Mouse (Mus musculus): ENCODE measurements around the gene Robo2. TPM values are rescaled to one million over a fixed set of nuclear protein-coding genes. Genes with fewer than 3 reads are reported as not detected.

Gene Robo2
- polyA plus RNA-seq, 1 experiment from 2014 or later, result 32.4 TPM

- Histone ChIP-seq H3K9ac (ENCODE audit: low read depth, low read length) (no peak overlapping the region), H3K4me1 (replicated peaks; ENCODE audit: control insufficient read depth, insufficient read depth, low read length) (no peaks in the 10 kb centered on the region), H3K4me2 (no peak overlapping the region), H3K27me3 (replicated peaks; ENCODE audit: control insufficient read depth, insufficient read depth, low read length) (no peaks in the 10 kb centered on the region), H3K27ac (ENCODE audit: low read depth, low read length) (no peak overlapping the region), H3K4me3 (ENCODE audit: low read depth, low read length) (no peak overlapping the region), H3K36me3 (ENCODE audit: control insufficient read depth, insufficient read depth, low read length) (no peaks in the 10 kb centered on the region), H3K9me3 (ENCODE audit: control insufficient read depth, low read length) (no peaks in the 10 kb centered on the region)
- DNase-seq (ENCODE audit: low spot score), result no peak
- no peak for ATAC-seq (replicated peaks; ENCODE audit: low FRiP score)
These were observed 243.8 kb downstream of the Robo2 start for GRCm38 (mm10) chr16:74167832-74168231.

- H3K9ac ChIP-seq (ENCODE audit: low read depth, low read length), result no peak overlapping the region
- no peaks in the 10 kb centered on the region for H3K36me3 ChIP-seq (ENCODE audit: control insufficient read depth, insufficient read depth, low read length)
- no peak overlapping the region for H3K4me3 ChIP-seq (ENCODE audit: low read depth, low read length)
- H3K9me3 ChIP-seq (ENCODE audit: control insufficient read depth, low read length), result no peaks in the 10 kb centered on the region
- WGBS, result 84% methylated on average over 4 of the region's 4 CpGs
- ATAC-seq (replicated peaks; ENCODE audit: low FRiP score), result no peak
- H3K27ac ChIP-seq (ENCODE audit: low read depth, low read length), result no peak overlapping the region
- H3K4me1 ChIP-seq (replicated peaks; ENCODE audit: control insufficient read depth, insufficient read depth, low read length), result no peaks in the 10 kb centered on the region
- H3K4me2 ChIP-seq, result no peak overlapping the region
- H3K27me3 ChIP-seq (replicated peaks; ENCODE audit: control insufficient read depth, insufficient read depth, low read length), result no peaks in the 10 kb centered on the region
- DNase-seq (ENCODE audit: low spot score), result no peak
These were observed 249.6 kb downstream of the Robo2 start for GRCm38 (mm10) chr16:74162041-74162440.

GRCm38 (mm10) chr16:74159189-74159588 lies 252.4 kb downstream of the Robo2 start:
- no peaks in the 10 kb centered on the region for H3K9me3 ChIP-seq (ENCODE audit: control insufficient read depth, low read length)
- 92% methylated on average over 3 of the region's 3 CpGs for WGBS
- H3K4me2 ChIP-seq, result no peak overlapping the region
- H3K36me3 ChIP-seq (ENCODE audit: control insufficient read depth, insufficient read depth, low read length), result no peaks in the 10 kb centered on the region
- no peak for DNase-seq (ENCODE audit: low spot score)
- H3K9ac ChIP-seq (ENCODE audit: low read depth, low read length), result no peak overlapping the region
- no peaks in the 10 kb centered on the region for H3K27me3 ChIP-seq (replicated peaks; ENCODE audit: control insufficient read depth, insufficient read depth, low read length)
- H3K4me3 ChIP-seq (ENCODE audit: low read depth, low read length), result no peak overlapping the region
- no peak for ATAC-seq (replicated peaks; ENCODE audit: low FRiP score)
- H3K4me1 ChIP-seq (replicated peaks; ENCODE audit: control insufficient read depth, insufficient read depth, low read length), result no peaks in the 10 kb centered on the region
- H3K27ac ChIP-seq (ENCODE audit: low read depth, low read length), result no peak overlapping the region

- 84% methylated on average over 1 of the region's 1 CpGs for WGBS
These were observed 275.4 kb downstream of the Robo2 start for GRCm38 (mm10) chr16:74136181-74136580.

GRCm38 (mm10) chr16:74132833-74133232 lies 278.8 kb downstream of the Robo2 start:
- Histone ChIP-seq H3K9me3 (ENCODE audit: control insufficient read depth, low read length) (no peaks in the 10 kb centered on the region), H3K27ac (ENCODE audit: low read depth, low read length) (no peak overlapping the region), H3K27me3 (replicated peaks; ENCODE audit: control insufficient read depth, insufficient read depth, low read length) (no peaks in the 10 kb centered on the region), H3K4me3 (ENCODE audit: low read depth, low read length) (no peak overlapping the region), H3K4me1 (replicated peaks; ENCODE audit: control insufficient read depth, insufficient read depth, low read length) (no peaks in the 10 kb centered on the region), H3K4me2 (no peak overlapping the region), H3K9ac (ENCODE audit: low read depth, low read length) (no peak overlapping the region), H3K36me3 (ENCODE audit: control insufficient read depth, insufficient read depth, low read length) (no peaks in the 10 kb centered on the region)
- 88% methylated on average over 6 of the region's 6 CpGs for WGBS
- ATAC-seq (replicated peaks; ENCODE audit: low FRiP score) (no peak), DNase-seq (ENCODE audit: low spot score) (no peak)

More at GRCm38 (mm10) chr16:74136181-74136580, 275.4 kb downstream of the Robo2 start:
- H3K4me2 ChIP-seq, result no peak overlapping the region
- DNase-seq (ENCODE audit: low spot score) (no peak), ATAC-seq (replicated peaks; ENCODE audit: low FRiP score) (no peak)
- H3K9ac ChIP-seq (ENCODE audit: low read depth, low read length), result no peak overlapping the region
- H3K27me3 ChIP-seq (replicated peaks; ENCODE audit: control insufficient read depth, insufficient read depth, low read length), result no peaks in the 10 kb centered on the region
- no peaks in the 10 kb centered on the region for H3K4me1 ChIP-seq (replicated peaks; ENCODE audit: control insufficient read depth, insufficient read depth, low read length)
- H3K27ac ChIP-seq (ENCODE audit: low read depth, low read length), result no peak overlapping the region
- H3K4me3 ChIP-seq (ENCODE audit: low read depth, low read length), result no peak overlapping the region
- no peaks in the 10 kb centered on the region for H3K36me3 ChIP-seq (ENCODE audit: control insufficient read depth, insufficient read depth, low read length)
- no peaks in the 10 kb centered on the region for H3K9me3 ChIP-seq (ENCODE audit: control insufficient read depth, low read length)

- Histone ChIP-seq H3K9me3 (ENCODE audit: control insufficient read depth, low read length) (no peaks in the 10 kb centered on the region), H3K27me3 (replicated peaks; ENCODE audit: control insufficient read depth, insufficient read depth, low read length) (no peaks in the 10 kb centered on the region), H3K4me2 (no peak overlapping the region), H3K4me1 (replicated peaks; ENCODE audit: control insufficient read depth, insufficient read depth, low read length) (no peaks in the 10 kb centered on the region), H3K9ac (ENCODE audit: low read depth, low read length) (no peak overlapping the region), H3K36me3 (ENCODE audit: control insufficient read depth, insufficient read depth, low read length) (no peaks in the 10 kb centered on the region), H3K4me3 (ENCODE audit: low read depth, low read length) (no peak overlapping the region), H3K27ac (ENCODE audit: low read depth, low read length) (no peak overlapping the region)
- DNase-seq (ENCODE audit: low spot score) (no peak), ATAC-seq (replicated peaks; ENCODE audit: low FRiP score) (no peak)
- 86% methylated on average over 5 of the region's 5 CpGs for WGBS
These were observed 280.3 kb downstream of the Robo2 start for GRCm38 (mm10) chr16:74131370-74131769.

- no peak overlapping the region for H3K4me2 ChIP-seq
- no peak for ATAC-seq (replicated peaks; ENCODE audit: low FRiP score)
- H3K36me3 ChIP-seq (ENCODE audit: control insufficient read depth, insufficient read depth, low read length), result no peaks in the 10 kb centered on the region
- H3K27ac ChIP-seq (ENCODE audit: low read depth, low read length), result no peak overlapping the region
- H3K9me3 ChIP-seq (ENCODE audit: control insufficient read depth, low read length), result no peaks in the 10 kb centered on the region
- WGBS, result 84% methylated on average over 5 of the region's 5 CpGs
- no peak overlapping the region for H3K9ac ChIP-seq (ENCODE audit: low read depth, low read length)
- H3K27me3 ChIP-seq (replicated peaks; ENCODE audit: control insufficient read depth, insufficient read depth, low read length), result no peaks in the 10 kb centered on the region
- no peak for DNase-seq (ENCODE audit: low spot score)
- no peaks in the 10 kb centered on the region for H3K4me1 ChIP-seq (replicated peaks; ENCODE audit: control insufficient read depth, insufficient read depth, low read length)
- H3K4me3 ChIP-seq (ENCODE audit: low read depth, low read length), result no peak overlapping the region
These were observed 283.1 kb downstream of the Robo2 start for GRCm38 (mm10) chr16:74128443-74128983.

DNA sequence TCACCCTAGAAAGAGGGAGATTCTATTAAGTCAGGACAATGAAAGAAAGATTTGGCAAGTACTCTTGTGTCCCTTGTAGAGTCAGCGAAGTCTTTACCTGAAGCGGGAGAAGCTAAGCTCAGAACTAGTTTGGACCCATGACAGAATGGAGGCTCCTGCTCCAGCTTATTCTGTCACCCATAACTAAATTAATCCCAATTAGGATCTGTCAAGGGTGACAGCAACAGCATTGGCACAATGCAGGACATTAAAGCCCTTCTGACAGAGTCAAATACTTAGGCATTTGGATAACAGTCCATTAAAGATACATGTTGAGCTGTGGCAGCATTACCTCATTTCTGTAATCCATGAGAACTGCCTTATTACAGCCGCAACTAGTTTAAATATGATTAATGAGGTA lies 298.5 kb downstream of the Robo2 start:
- ATAC-seq (replicated peaks; ENCODE audit: low FRiP score) (no peak), DNase-seq (ENCODE audit: low spot score) (no peak)
- no peaks in the 10 kb centered on the region for H3K4me1 ChIP-seq (replicated peaks; ENCODE audit: control insufficient read depth, insufficient read depth, low read length)
- H3K36me3 ChIP-seq (ENCODE audit: control insufficient read depth, insufficient read depth, low read length), result no peaks in the 10 kb centered on the region
- H3K27me3 ChIP-seq (replicated peaks; ENCODE audit: control insufficient read depth, insufficient read depth, low read length), result no peaks in the 10 kb centered on the region
- no peak overlapping the region for H3K4me3 ChIP-seq (ENCODE audit: low read depth, low read length)
- H3K4me2 ChIP-seq, result no peak overlapping the region
- H3K9me3 ChIP-seq (ENCODE audit: control insufficient read depth, low read length), result no peaks in the 10 kb centered on the region
- no peak overlapping the region for H3K27ac ChIP-seq (ENCODE audit: low read depth, low read length)
- no peak overlapping the region for H3K9ac ChIP-seq (ENCODE audit: low read depth, low read length)
- 83% methylated on average over 3 of the region's 3 CpGs for WGBS

DNA sequence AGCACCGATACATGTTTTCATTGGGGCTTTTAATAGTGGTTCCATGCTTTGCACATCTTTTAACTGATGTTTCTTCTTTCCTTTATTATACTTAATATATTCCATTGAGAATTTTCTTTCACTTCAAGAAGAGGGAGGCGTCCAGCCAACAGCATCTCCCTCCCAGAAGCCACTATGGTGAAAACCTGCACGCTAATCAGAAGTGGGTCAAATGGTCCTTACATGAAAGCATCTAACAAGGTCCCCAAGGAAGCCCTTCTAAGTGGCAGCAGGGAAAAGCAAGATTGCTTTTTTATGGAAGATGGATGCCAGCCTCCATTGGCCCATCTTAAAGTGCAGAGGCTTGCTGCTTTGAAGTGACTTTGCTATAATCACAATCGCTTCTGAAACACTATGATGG lies 300.5 kb downstream of the Robo2 start:
- 78% methylated on average over 4 of the region's 4 CpGs for WGBS

More for the DNA sequence above, 300.5 kb downstream of the Robo2 start:
- H3K4me3 ChIP-seq (ENCODE audit: low read depth, low read length), result no peak overlapping the region
- no peaks in the 10 kb centered on the region for H3K36me3 ChIP-seq (ENCODE audit: control insufficient read depth, insufficient read depth, low read length)
- ATAC-seq (replicated peaks; ENCODE audit: low FRiP score) (no peak), DNase-seq (ENCODE audit: low spot score) (no peak)
- H3K27me3 ChIP-seq (replicated peaks; ENCODE audit: control insufficient read depth, insufficient read depth, low read length), result no peaks in the 10 kb centered on the region
- H3K9me3 ChIP-seq (ENCODE audit: control insufficient read depth, low read length), result no peaks in the 10 kb centered on the region
- H3K4me1 ChIP-seq (replicated peaks; ENCODE audit: control insufficient read depth, insufficient read depth, low read length), result no peaks in the 10 kb centered on the region
- H3K9ac ChIP-seq (ENCODE audit: low read depth, low read length), result no peak overlapping the region
- no peak overlapping the region for H3K4me2 ChIP-seq
- H3K27ac ChIP-seq (ENCODE audit: low read depth, low read length), result no peak overlapping the region

All from liver, embryonic 11.5 days (tissue).